Mouse (Mus musculus) small intestine, adult 2 months (tissue): ENCODE measurements at regions not wholly inside any gene's neighbourhood (a gene's known extent, or its start where the extent isn't known, plus 50 kb on each side); places are given as distances from the start of the nearest gene placed in this dataset.

Experiments
- CTCF ChIP-seq: fragments of 200-500 bp; IDR thresholded peaks from 2 replicates; pipeline ENCODE4 v1.5.1; 2012; ENCODE audit warnings: low read depth, mild to moderate bottlenecking, control low read depth, inconsistent platforms, low read length, moderate library complexity, mixed read lengths; ENCODE audit not compliant: insufficient replicate concordance, insufficient read length; ENCODE audit errors: extremely low read depth
- POLR2A ChIP-seq: fragments of 200-500 bp; IDR thresholded peaks from 2 replicates; pipeline ENCODE4 v1.6.1; 2012; ENCODE audit warnings: low read depth, mild to moderate bottlenecking, control low read depth, inconsistent platforms, low read length, moderate library complexity

- TF ChIP-seq POLR2A = no peak
- no peak for TF ChIP-seq CTCF
Measured at GRCm38 (mm10) chrX:166757152-166757551, 171.6 kb upstream of the Egfl6 start.
